Comparison of ENCODE assay signal across 8 mouse cellular contexts in the genomic region with DNA sequence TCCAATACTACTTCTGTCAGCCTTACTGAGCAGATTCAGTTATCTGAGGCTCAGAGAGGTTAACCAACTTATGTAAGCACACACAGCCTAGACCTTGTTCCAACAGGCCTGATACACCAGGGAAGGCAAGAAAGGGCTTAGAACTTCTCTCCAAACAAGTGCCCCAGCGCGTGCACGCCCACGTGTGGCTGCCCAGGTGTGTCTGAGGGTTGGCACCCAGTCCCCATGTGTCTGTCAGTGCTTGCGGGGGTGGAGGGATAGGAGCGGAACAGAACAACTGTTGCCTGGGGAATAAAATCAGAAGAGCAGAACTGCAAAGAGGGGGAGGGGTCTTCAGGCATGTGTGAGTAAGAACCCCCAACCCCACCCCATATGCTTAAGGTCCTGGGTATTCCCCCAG. TPM values are rescaled to one million over a fixed set of nuclear protein-coding genes. Genes with fewer than 3 reads are reported as not detected.
A peak's percentile ranks its signal among the peaks of the same experiment; 100 is the strongest.
DNase-seq lines count a peak whose midpoint lies in the region; ATAC-seq and TF ChIP-seq lines count a peak whose summit lies in the region.

No protein-coding gene starts in this region.

- no peak overlapping the region for H3K27ac ChIP-seq in heart, embryonic 15.5 days
- no peak overlapping the region; the same call in 1 of the 2 replicates for H3K27ac ChIP-seq in intestine, embryonic 14.5 days (ENCODE audit: low read depth)
- H3K27ac ChIP-seq in neural tube, embryonic 15.5 days (replicated peaks), result no peak overlapping the region
- no peak overlapping the region for H3K27ac ChIP-seq in kidney, adult 2 months (ENCODE audit: insufficient read depth, low read depth, low read length)

- intact Hi-C loops in heart, postnatal 25 days (cut with DNase I), result no loop called here
- intact Hi-C loops in left cerebral cortex, postnatal 36 days (cut with DNase I), result no loop called here

- H3K4me1 ChIP-seq in heart, embryonic 15.5 days (replicated peaks), result peaks cover 57% of the 10 kb centered on the region
- H3K4me1 ChIP-seq in G1E (ENCODE audit: insufficient read depth, low read depth, low read length), result peaks cover 58% of the 10 kb centered on the region
- peaks cover 37% of the 10 kb centered on the region for H3K4me1 ChIP-seq in intestine, embryonic 14.5 days (replicated peaks; ENCODE audit: control insufficient read depth, insufficient read depth, low read length)
- peaks cover 31% of the 10 kb centered on the region for H3K4me1 ChIP-seq in neural tube, embryonic 15.5 days
- H3K4me1 ChIP-seq in kidney, adult 2 months (ENCODE audit: control insufficient read depth, insufficient read depth, low read length), result peaks cover 12% of the 10 kb centered on the region

- H3K9ac ChIP-seq in heart, embryonic 15.5 days, result peak overlapping the region; percentile 12; the same call in 1 of the 2 replicates
- no peak overlapping the region for H3K9ac ChIP-seq in intestine, embryonic 14.5 days (ENCODE audit: low read length)
- H3K9ac ChIP-seq in neural tube, embryonic 15.5 days (replicated peaks), result no peak overlapping the region

- H3K36me3 ChIP-seq in heart, embryonic 15.5 days, result no peaks in the 10 kb centered on the region
- H3K36me3 ChIP-seq in G1E (replicated peaks), result no peaks in the 10 kb centered on the region
- H3K36me3 ChIP-seq in intestine, embryonic 14.5 days (ENCODE audit: control insufficient read depth, insufficient read depth, low read length), result no peaks in the 10 kb centered on the region
- no peaks in the 10 kb centered on the region for H3K36me3 ChIP-seq in neural tube, embryonic 15.5 days
- H3K36me3 ChIP-seq in kidney, adult 2 months (ENCODE audit: control insufficient read depth, insufficient read depth, low read length), result no peaks in the 10 kb centered on the region

- no peak for TF ChIP-seq POLR2A in kidney, adult 2 months (IDR thresholded peaks at IDR 0.05; ENCODE audit: low read depth, low read length)

- TF ChIP-seq CTCF in G1E (IDR thresholded peaks at IDR 0.05; ENCODE audit: low read depth, low read length), result no peak
- TF ChIP-seq CTCF in kidney, adult 2 months (conservative IDR thresholded peaks at IDR 0.05; ENCODE audit: insufficient read depth, insufficient read length, low read depth, low read length), result no peak

- H3K9me3 ChIP-seq in heart, embryonic 15.5 days (replicated peaks), result no peaks in the 10 kb centered on the region
- no peaks in the 10 kb centered on the region for H3K9me3 ChIP-seq in G1E (replicated peaks)
- H3K9me3 ChIP-seq in intestine, embryonic 14.5 days (ENCODE audit: control insufficient read depth, low read length), result no peaks in the 10 kb centered on the region
- H3K9me3 ChIP-seq in neural tube, embryonic 15.5 days (replicated peaks), result no peaks in the 10 kb centered on the region

- WGBS in heart, embryonic 15.5 days, result 51% methylated on average over 6 of the region's 6 CpGs
- WGBS in intestine, embryonic 14.5 days, result 41% methylated on average over 6 of the region's 6 CpGs
- WGBS in neural tube, embryonic 15.5 days, result 36% methylated on average over 6 of the region's 6 CpGs
- 31% methylated on average over 6 of the region's 6 CpGs for WGBS in kidney, adult 2 months

- peak overlapping the region; percentile 47 for H3K4me2 ChIP-seq in heart, embryonic 15.5 days
- H3K4me2 ChIP-seq in intestine, embryonic 14.5 days (ENCODE audit: low read length), result peak overlapping the region; percentile 38
- peak overlapping the region; percentile 50 for H3K4me2 ChIP-seq in neural tube, embryonic 15.5 days

- H3K27me3 ChIP-seq in heart, embryonic 15.5 days, result no peaks in the 10 kb centered on the region
- no peaks in the 10 kb centered on the region; the same call in 1 of the 2 replicates for H3K27me3 ChIP-seq in G1E (ENCODE audit: insufficient read depth, low read length)
- no peaks in the 10 kb centered on the region for H3K27me3 ChIP-seq in intestine, embryonic 14.5 days (replicated peaks; ENCODE audit: control insufficient read depth, insufficient read depth, low read length)
- H3K27me3 ChIP-seq in neural tube, embryonic 15.5 days (replicated peaks), result no peaks in the 10 kb centered on the region
- H3K27me3 ChIP-seq in kidney, adult 2 months (replicated peaks; ENCODE audit: control insufficient read depth, insufficient read depth, low read length), result no peaks in the 10 kb centered on the region

- no peak overlapping the region for H3K4me3 ChIP-seq in heart, embryonic 15.5 days
- H3K4me3 ChIP-seq in G1E (ENCODE audit: low read depth, low read length), result peak overlapping the region; percentile 61; the same call in 1 of the 2 replicates
- no peak overlapping the region for H3K4me3 ChIP-seq in intestine, embryonic 14.5 days (ENCODE audit: low read depth, low read length)
- H3K4me3 ChIP-seq in neural tube, embryonic 15.5 days (replicated peaks), result no peak overlapping the region
- H3K4me3 ChIP-seq in kidney, adult 2 months (ENCODE audit: insufficient read depth, low read depth, low read length), result no peak overlapping the region

- no peak for DNase-seq in heart, postnatal 25 days (ENCODE audit: low spot score)
- no peak for DNase-seq in G1E (ENCODE audit: low spot score)
- no peak for DNase-seq in intestine, embryonic 14.5 days (ENCODE audit: low spot score)
- DNase-seq in right cerebral cortex, postnatal 4 days, result no peak
- DNase-seq in kidney, adult 2 months, result no peak
- DNase-seq in left cerebral cortex, postnatal 36 days (ENCODE audit: low spot score in 2 of 2), result no peak

- ATAC-seq in heart, embryonic 15.5 days (replicated peaks; ENCODE audit: insufficient number of reproducible peaks, insufficient read depth, low FRiP score, low read depth), result no peak
- ATAC-seq in G1E (ENCODE audit: extremely low read depth, insufficient number of reproducible peaks, low FRiP score, poor library complexity, severe bottlenecking), result no peak
- ATAC-seq in intestine, embryonic 14.5 days (replicated peaks; ENCODE audit: low FRiP score, low TSS enrichment, low read depth), result 0 out of 2 replicates have a peak, but pooled peaks have one; percentile 0
- no peak for ATAC-seq in neural tube, embryonic 15.5 days (ENCODE audit: low FRiP score)

RNA-seq across cellular contexts. Expression of a gene that starts 31.7 kb away (rescaled TPM):
- 17.8 and 23.3 TPM in 2 replicates for polyA plus RNA-seq in heart, embryonic 15.5 days (2015; fragmentation: Nextera tagmentation; extraction: Ambion mirVana)
- 10 to 100 TPM; 34.5 to 35.9 TPM for total RNA-seq in heart, postnatal 25 days (2021)
- 18.7 and 20.5 TPM in 2 replicates for total RNA-seq in G1E (2014; fragmentation: Nextera tagmentation)
- 8.9 and 10.4 TPM in 2 replicates for total RNA-seq in G1E (2017)
- 28.1 and 28.5 TPM in 2 replicates for polyA plus RNA-seq in G1E (2012)
- polyA plus RNA-seq in intestine, embryonic 14.5 days (2014; fragmentation: Nextera tagmentation; extraction: Ambion mirVana), result 27.5 and 28.6 TPM in 2 replicates
- polyA plus RNA-seq in neural tube, embryonic 15.5 days (2015; fragmentation: Nextera tagmentation; extraction: Ambion mirVana), result 17.2 and 20.6 TPM in 2 replicates
- 85.8 and 87.3 TPM in 2 replicates for polyA plus RNA-seq in kidney, adult 2 months (2012; rRNA removed)
- total RNA-seq in left cerebral cortex, postnatal 36 days (2021), result 10 to 100 TPM; 51.8 to 56.0 TPM

RNA-seq across cellular contexts. Expression of a gene that starts 40.5 kb away (rescaled TPM):
- polyA plus RNA-seq in heart, embryonic 15.5 days (2015; fragmentation: Nextera tagmentation; extraction: Ambion mirVana), result 22.7 and 33.4 TPM in 2 replicates
- total RNA-seq in heart, postnatal 25 days (2021), result 10 to 100 TPM; 41.8 to 77.1 TPM
- 21.6 and 27.7 TPM in 2 replicates for total RNA-seq in G1E (2014; fragmentation: Nextera tagmentation)
- total RNA-seq in G1E (2017), result 9.9 TPM in 2 replicates
- 21.8 and 28.5 TPM in 2 replicates for polyA plus RNA-seq in G1E (2012)
- 2.0 and 3.0 TPM in 2 replicates for polyA plus RNA-seq in intestine, embryonic 14.5 days (2014; fragmentation: Nextera tagmentation; extraction: Ambion mirVana)
- polyA plus RNA-seq in neural tube, embryonic 15.5 days (2015; fragmentation: Nextera tagmentation; extraction: Ambion mirVana), result 80.8 and 91.6 TPM in 2 replicates
- polyA plus RNA-seq in kidney, adult 2 months (2012; rRNA removed), result 21.1 and 21.6 TPM in 2 replicates
- 10 to 100 TPM; 33.5 to 58.5 TPM for total RNA-seq in left cerebral cortex, postnatal 36 days (2021)
